Mouse (Mus musculus) cerebellum, adult 2 months (tissue): ENCODE results near the gene G6pc3.

ENCODE experiments used
- CTCF ChIP-seq: fragments of 200-500 bp; IDR thresholded peaks from 2 replicates; pipeline ENCODE4 v1.5.1; 2011; ENCODE audit warnings: low read depth, mild to moderate bottlenecking, control low read depth, low read length, moderate library complexity, borderline replicate concordance; ENCODE audit not compliant: insufficient read depth
- POLR2A ChIP-seq: fragments of 200-500 bp; IDR thresholded peaks from 2 replicates; pipeline ENCODE4 v1.6.1; 2011; ENCODE audit warnings: low read length, control low read depth, borderline replicate concordance; ENCODE audit not compliant: insufficient read depth

- TF ChIP-seq CTCF, result no peak
- TF ChIP-seq POLR2A, result no peak
Observed at GRCm38 (mm10) chr11:102190848-102191247, 1.4 kb downstream of the G6pc3 start.
